Mouse (Mus musculus) erythroblast, embryonic 14.5 days (primary cell): Measurements from ENCODE around the gene Zdhhc20.

Source experiments
- GATA1 ChIP-seq: IDR thresholded peaks from 2 replicates; pipeline ENCODE4 v1.6.1; 2012; ENCODE audit warnings: low read length, inconsistent platforms, mixed read lengths
- TAL1 ChIP-seq: IDR thresholded peaks from 3 replicates; pipeline ENCODE4 v1.6.1; 2012; ENCODE audit warnings: low read length, inconsistent platforms, mixed read lengths

DNA sequence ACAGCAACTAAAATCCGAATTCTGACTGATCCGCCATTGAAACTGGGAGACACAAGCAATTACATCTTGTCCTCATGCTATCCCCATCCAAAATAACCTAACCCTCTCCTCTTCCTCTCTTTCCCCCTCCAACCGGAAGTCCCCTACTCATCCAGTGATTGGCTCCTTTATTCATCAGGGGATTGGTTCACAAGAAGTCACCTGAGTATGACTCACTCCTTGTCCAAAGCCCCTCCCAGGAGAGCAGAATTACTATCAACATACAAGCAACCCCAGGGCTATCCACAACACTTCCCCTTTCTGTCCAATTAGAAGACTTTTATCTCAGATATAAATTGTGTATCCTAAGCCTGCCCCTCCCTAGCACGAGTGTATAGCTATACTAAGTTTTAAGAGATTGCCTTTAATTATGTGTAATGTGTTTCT, 28.1 kb downstream of the Zdhhc20 start:
- TF ChIP-seq TAL1 (no peak), GATA1 (no peak)
